Comparison of ENCODE assay signal across 25 mouse cellular contexts in genomic region chr5:124592768-124593167, GRCm38 (mm10).
"Had no signal": no experiment of that assay in that cellular context is flagged by ENCODE, and none has a peak within 500 bp of the region (broad histone marks: within the 10 kb centered on the region; RNA-seq: fewer than 3 reads in every experiment).

No protein-coding gene starts in this region.

- H3K4me3 ChIP-seq: heart, adult 2 months; heart, embryonic 10.5 days; heart, embryonic 12.5 days; hindbrain, embryonic 10.5 days; hindbrain, embryonic 12.5 days; intestine, embryonic 15.5 days; layer of hippocampus, adult 2 months; limb, embryonic 13.5 days; limb, embryonic 15.5 days; liver, embryonic 12.5 days had no signal

- H3K9ac ChIP-seq: heart, embryonic 12.5 days; hindbrain, embryonic 12.5 days; hindbrain, embryonic 14.5 days; intestine, embryonic 15.5 days; limb, embryonic 13.5 days; limb, embryonic 15.5 days; liver, embryonic 12.5 days; liver, embryonic 14.5 days had no signal

- H3K4me2 ChIP-seq: heart, embryonic 12.5 days; hindbrain, embryonic 12.5 days; hindbrain, embryonic 14.5 days; intestine, embryonic 15.5 days; limb, embryonic 13.5 days; limb, embryonic 15.5 days; liver, embryonic 12.5 days had no signal

- H3K27ac ChIP-seq: heart, adult 2 months; heart, embryonic 10.5 days; hindbrain, embryonic 10.5 days; hindbrain, embryonic 12.5 days; hindbrain, embryonic 14.5 days; intestine, embryonic 15.5 days; layer of hippocampus, adult 2 months; limb, embryonic 13.5 days; limb, embryonic 15.5 days; liver, embryonic 12.5 days; liver, embryonic 14.5 days had no signal

- ATAC-seq: hindbrain, embryonic 16.5 days; inflammation-experienced regulatory T-cells, adult 6 months; intestine, embryonic 15.5 days; intestine, postnatal 0 days; liver, embryonic 12.5 days had no signal

- H3K4me1 ChIP-seq: heart, embryonic 10.5 days; heart, embryonic 12.5 days; hindbrain, embryonic 10.5 days; hindbrain, embryonic 12.5 days; intestine, embryonic 15.5 days; limb, embryonic 13.5 days; limb, embryonic 15.5 days; liver, embryonic 12.5 days had no signal

- H3K9me3 ChIP-seq: heart, embryonic 10.5 days; heart, embryonic 12.5 days; hindbrain, embryonic 10.5 days; hindbrain, embryonic 12.5 days; intestine, embryonic 15.5 days; limb, embryonic 13.5 days; limb, embryonic 15.5 days; liver, embryonic 12.5 days had no signal

- DNase-seq: gastrocnemius, postnatal 14 days; gastrocnemius, postnatal 36 days; heart, adult 2 months; heart, postnatal 10 days; heart, postnatal 4 days; kidney, adult 18-20 months; kidney, adult 8-10 months; kidney, postnatal 10 days; kidney, postnatal 25 days; kidney, postnatal 4 days; left cerebral cortex, postnatal 4 days had no signal

- H3K27me3 ChIP-seq: heart, embryonic 12.5 days; hindbrain, embryonic 12.5 days; intestine, embryonic 15.5 days; limb, embryonic 13.5 days; limb, embryonic 15.5 days; liver, embryonic 12.5 days had no signal
